Mouse (Mus musculus): ENCODE measurements around the gene Gorasp2.

- TF ChIP-seq CTCF (IDR thresholded peaks at IDR 0.05; ENCODE audit: low read depth, low read length) (peak; percentile 60), GATA1 (IDR thresholded peaks at IDR 0.05; ENCODE audit: borderline replicate concordance, low read length) (no peak), POLR2AphosphoS5 (IDR thresholded peaks at IDR 0.05; ENCODE audit: insufficient replicate concordance, low read depth, low read length) (no peak)
Measured at GRCm38 (mm10) chr2:70660887-70661714, at the start of gene Gorasp2.
